Mouse (Mus musculus): ENCODE results near the gene Pom121.
"Not testable (repeated sequence)": the region's sequence is repeated elsewhere in the genome, so short reads cannot be mapped to it uniquely, and the experiment has no call there.

Pom121 gene

DNA sequence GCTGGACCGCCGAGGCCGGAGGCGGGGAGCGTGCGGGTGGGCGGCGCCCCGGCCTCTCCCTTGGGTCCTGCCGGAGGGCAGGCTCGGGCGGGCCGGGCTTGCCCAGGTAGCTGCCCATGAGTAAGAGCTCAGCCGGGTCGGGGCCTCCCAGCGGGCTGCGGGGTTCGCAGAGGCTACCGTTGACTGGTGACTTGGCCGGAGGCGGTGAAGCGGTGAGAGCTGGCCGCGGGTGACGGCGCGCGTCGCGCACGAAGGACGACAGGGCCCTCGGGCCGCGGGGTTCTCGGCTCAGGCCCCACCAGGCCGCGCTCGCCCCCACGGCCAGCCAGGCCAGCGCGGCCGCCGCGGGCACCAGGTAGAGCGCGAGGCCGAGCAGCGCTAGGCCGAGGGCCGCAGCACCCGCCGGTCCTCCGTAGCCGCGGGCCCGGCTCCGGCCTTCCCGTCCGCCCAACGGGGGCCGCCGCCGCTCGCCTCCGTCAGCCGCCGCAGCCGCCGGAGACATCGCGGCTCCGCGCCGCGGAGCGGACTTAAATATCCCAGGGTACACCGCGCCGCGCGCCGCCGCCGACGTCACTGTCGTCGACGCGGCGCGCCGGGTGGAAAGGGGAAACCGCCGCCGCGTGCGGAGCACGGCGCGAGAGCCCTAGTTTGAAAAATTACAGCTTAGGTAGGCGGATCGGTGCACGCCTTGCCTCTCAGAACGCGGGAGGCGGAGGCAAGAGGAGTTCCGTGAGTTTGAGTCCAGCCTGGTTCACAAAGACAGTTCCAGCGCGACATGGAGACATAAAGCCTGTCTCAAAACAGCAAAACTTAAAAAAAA is at the start of gene Pom121:
TSS of gene Pom121 (minus strand) at position 543 of the 820 bp plus-strand sequence.
- peak; percentile 71 for DNase-seq

DNA sequence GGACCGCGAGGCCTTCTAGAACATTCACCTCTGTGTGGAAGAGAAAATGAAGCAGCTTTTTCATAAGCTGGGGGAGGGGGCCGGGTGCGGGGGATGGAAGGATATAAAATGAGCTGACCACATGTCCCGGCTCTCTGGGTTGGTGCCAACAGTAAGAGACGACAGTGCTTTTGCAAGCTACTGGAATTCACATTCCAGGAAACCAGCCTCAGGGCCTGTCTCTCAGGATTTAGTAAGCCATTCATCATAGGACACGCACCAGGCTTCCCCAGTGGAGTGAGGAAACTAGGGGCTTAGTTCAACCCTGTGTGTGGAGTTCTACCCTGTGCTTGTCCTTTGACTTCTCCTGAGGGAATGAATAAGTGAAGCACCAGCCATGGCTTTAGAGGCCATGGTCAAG is 48.1 kb upstream of the Pom121 start:
- DNase-seq: no peak

DNA sequence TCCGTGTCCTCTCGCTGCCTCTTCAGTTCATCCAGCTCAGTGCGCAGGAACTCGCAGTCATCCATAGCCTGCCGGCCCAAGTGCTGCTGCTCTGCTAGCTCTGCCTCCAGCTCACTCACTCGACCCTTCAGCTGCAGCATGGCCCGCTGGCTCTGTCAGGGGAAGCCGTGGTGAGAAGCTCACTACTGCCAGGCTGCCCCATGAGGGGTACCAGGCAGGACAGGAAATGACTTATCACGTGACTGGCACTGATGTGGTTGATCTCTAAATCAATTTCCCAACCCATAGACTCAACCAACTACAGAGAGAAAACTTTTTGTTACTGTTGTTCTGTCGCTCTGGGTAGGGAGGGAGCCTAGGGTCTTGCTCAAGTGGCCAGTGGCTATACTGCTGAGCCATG is 40.7 kb upstream of the Pom121 start:
- no peak for DNase-seq

DNA sequence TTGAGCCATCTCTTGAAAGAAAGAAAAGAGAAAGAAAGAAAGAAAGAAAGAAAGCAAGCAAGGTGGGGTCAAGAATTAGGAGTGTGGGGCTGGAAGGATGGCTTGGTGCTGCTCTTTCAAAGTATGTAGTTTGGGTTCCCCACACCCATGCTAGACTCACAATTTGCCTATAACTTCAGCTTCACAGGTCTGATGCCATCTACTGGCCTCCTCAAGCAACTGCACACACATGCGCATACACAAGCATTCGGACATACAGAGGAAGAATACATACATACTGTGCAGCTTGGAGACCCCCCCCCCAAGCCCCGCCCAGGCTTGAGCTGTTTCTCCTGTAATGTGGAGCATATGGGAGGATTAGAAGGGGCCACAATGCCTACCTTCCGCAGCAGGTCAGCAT is 39.5 kb upstream of the Pom121 start:
- no peak for DNase-seq

DNA sequence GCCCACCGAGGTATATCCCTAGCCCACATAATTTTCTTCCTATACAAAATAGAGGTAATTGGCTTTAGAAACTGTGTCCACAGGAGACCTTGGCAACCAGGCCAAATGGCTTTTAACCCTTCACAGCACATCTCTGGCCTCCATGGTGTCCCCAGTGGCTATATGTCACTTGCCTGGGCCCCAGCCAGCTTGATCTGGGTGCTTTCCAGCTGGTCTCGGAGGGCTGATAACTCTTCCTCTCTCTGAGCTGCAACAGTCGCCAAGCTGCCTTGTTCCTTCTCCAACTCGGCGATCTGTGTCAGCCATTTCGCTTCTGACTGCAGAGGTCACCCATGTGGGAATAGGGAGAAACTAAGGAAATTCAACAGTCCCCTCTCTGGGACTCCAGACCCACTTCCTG is 36.8 kb upstream of the Pom121 start:
- DNase-seq: no peak

DNA sequence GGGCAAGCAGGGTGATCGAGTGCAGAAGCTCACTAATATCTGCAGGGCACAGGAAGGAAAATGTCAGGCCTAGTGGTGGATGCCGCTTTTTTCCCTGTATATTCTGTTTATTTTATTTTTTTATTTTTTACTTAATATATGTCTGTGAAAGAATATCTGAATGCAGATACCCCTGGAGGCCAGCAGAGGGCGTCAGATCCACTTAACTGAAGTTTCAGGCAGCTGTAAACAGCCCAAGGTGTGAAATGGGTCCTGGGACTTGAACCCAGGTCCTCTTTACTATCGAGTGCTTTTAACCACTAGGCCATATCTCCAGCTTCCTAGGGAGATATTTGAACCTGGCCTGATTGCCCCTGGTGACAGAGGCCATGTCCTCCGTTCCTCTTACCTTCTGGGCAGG is 34.4 kb upstream of the Pom121 start:
- no peak for DNase-seq

DNA sequence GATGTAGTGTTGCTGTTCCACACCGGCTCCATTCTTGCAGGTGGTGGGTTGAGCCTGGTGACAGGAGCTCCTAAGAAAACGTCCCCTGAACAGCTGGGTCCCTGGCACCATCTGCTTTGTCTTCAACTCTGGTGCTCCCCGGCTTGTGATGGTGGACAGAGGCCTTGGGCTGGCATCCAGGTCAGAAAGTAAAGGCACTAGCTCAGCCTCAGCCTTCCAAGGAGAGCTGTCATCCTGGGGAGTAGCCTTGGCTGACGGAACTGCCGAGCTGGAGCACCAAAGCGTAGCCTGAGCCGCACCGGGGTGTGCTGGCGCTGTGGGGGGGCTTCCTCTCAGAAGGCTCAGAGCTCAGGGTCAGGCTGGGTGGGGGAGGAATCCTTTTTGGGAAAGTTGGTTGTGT is 15.9 kb upstream of the Pom121 start:
- no peak for DNase-seq

DNA sequence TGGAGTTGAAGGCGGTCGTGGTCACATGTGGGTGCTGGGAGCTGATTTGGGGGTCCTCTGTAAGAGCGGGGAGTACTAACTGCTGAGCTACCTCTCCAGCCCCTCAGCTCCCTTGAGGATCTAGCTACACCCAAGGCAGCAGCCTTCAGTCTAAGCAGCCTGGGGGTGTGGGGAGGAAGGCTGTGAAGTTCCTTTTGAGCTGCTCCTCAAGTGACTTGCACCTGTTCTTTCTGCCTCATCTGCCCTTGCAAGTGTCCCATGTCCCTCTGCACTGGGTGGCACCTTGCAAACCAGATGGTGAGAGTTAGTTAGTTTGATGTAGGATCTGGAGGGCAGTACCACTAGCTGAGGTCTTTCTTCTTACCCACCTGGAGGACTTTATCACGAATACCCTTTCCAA is 13.8 kb upstream of the Pom121 start:
- DNase-seq: no peak

DNA sequence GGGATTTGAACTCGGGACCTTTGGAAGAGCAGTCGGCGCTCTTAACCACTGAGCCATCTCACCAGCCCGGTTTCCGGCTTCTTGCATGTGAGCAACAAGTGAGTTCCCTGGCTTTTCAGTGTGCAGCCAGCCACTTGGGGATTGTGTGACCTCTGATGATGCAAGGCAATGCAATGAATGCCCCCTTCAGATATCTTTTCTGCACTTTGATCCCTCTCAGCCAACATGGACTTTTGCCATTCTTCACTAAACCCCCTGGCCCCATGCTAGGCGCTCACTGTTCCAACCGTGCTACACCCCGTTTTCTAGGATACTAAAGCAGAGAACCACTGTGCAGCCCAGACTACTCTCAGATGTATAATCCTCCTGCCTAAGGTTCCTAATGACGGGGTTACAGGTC is 11.1 kb upstream of the Pom121 start:
- no peak for DNase-seq

DNA sequence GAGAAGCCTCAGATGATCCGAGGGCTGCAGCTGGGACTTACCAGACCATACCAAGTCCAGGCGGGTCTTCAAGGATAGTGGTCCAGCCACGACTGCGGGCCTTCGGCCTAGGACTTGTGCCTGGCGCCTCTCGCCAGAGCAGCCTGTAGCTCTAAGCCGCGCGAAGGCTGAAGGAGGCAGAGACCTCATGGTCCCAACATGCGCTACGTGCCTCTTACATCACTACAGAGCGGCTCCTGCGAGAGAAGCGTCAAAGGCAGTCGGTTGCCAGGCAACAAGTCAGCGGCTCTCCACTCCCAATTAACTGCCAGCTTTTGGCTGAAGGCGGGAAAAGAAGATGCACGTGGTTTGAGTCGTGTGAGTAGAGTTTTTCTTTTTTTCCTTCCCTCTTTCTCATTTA is 10.3 kb upstream of the Pom121 start:
- DNase-seq: no peak

DNA sequence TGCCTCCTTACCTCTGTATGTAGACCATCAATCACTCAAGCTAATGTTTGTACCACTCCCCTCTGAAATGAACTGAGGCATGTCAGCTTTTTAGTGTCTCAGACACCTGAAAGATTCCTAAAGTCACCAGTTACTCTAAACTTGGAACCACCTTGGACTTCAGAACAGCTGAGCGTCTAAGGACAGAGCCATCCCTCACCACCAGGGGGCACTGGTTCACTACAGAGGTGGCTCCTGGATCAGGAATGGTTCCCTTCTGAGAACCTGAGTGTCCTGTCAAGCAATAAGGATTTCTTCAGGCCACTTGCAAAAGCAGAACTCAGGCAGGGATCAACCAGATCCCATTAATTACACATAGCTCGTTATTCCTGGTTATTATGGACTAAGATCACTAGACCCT is 5.9 kb upstream of the Pom121 start:
- DNase-seq: peak; percentile 51

DNA sequence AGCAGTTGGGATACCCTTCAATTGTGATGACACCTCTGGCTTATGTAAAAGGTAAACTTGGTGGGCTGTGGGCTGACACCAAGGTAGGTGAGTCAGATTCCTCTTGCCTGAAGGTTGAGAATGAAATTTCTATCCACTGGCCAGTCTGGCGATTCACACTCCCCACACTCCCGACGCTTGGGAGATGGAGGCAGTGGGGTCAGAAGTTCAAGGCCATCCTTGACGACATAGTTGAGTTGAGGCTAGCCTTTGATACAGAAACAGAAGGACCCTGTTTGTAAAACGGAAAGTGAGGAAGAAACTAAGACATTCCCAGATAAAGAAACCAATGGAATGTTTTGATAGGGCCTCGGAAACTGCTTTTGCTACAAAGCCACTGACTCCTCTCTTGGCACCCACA is 5.0 kb upstream of the Pom121 start:
- no peak for DNase-seq

DNA sequence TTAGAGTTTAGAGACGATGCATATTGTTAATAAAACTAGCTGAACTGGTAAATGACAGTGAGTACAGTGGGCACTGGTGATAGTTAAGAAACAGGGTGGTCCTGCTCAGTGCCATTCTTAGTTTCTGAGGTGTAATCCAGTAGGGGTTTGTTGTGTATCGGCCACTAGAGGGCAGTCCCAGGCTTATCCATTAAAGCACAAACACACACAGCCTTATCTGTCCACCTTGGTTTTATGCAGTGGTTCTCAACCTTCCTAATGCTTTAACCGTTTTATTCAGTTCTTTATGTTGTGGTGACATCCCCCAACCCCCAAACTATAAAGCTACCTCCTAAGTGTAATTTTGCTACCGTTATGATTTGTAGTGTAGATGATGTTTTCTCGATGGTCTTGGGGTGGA is 1.5 kb upstream of the Pom121 start:
- no peak for DNase-seq

DNA sequence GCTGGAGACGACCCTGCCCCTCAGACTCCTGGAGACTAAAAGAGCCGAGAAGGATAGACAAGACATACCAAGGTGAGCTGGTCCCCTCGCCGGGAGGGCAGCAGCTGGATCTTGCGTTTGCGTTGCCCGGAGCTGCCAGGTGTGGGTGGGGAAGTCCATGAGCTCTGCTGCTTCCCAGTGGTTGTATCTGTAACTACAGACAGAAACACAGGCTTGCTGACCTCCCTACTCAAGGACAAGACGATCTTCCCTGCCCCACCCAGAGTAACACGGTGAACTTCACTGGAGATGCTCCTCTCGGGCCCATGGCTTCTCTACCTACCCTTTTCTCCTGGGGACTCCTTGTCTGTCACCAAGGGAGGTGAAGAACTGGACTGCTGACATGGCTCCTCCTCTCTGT is 10.6 kb downstream of the Pom121 start:
- no peak for DNase-seq

DNA sequence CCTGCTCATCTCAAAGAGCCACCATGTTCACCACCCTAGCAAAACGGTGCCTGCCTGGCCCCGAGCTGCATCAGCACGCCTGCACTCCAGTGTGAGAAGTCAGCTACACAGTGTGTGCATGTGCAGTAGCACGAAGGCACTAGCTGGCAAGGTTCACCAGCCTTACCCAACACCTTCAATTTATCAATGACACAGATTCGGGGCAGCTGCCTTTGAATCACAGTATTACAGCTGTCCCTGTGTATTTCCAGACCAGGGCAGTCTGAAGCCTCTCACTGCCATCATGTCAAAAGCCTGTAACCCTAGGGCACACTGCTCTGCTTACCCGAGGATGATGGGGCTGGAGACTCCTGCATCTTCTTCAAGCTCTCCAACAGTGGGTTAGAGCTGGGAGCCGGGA is 11.6 kb downstream of the Pom121 start:
- no peak for DNase-seq

DNA sequence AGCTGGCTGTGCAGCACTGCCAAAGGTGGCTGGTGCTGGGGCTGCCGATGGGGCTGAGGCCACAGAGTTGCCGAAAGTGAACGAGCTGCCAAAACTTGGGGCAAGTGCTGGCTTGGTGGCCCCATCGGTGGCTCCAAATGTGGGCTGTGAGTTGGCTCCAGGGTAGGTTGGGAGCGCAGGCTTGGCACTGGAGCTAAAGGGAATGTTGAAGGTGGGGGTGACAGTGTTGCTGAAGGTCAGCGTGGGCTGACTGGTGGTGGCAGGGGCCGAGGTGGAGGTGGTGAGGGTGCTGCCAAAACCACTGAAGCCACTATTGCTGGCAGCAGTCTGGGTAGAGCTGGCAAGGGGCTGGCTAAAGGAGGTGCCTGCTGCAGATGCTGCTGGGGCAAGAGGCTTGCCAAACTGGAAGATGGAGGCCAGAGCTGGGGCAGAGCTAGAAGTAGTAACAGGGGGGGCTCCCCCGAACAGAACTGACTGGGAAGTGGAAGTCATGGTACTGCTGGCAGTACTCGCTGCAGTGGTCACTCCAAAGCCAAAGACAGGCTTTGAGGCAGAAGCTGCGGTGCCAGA is 12.9 kb downstream of the Pom121 start:
- DNase-seq: no peak

DNA sequence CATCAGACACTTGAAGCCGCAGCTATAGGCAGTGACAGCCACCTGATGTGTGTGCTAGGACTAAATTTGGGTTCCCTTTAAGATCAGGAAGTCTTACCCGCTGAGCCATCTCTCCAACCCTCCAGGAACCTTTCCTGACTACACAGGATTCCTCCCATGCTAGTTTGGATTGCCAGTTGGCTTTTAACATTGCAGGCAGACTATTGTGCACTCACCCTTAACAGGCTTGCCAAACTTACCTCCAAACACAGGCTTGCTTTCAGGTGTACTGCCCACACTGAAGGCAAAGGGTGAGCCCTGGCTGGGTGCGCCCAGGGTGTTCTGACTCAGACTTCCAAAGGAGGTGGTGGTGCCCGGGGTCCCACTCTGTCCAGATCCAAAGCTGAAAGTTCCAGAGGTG is 13.7 kb downstream of the Pom121 start:
- DNase-seq: no peak

DNA sequence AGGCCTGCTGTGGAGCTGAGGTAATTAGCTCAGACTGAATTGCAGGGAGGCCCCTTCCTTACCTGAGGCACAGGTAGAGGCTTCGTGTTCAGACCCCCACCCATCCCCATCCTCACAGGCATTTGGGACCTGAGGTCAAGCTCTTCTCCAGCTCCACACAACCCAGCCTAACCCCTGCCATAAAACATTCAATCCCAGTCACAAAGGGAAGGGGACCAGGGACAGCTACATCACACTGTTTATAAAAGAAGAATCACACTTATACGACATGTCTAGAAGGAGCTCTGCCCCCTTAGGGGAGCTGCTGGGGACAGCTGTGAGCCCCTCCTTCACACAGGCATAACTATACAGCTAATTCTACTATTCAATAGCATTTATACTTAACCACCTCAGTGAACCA is 18.0 kb downstream of the Pom121 start:
- no peak for DNase-seq

DNA sequence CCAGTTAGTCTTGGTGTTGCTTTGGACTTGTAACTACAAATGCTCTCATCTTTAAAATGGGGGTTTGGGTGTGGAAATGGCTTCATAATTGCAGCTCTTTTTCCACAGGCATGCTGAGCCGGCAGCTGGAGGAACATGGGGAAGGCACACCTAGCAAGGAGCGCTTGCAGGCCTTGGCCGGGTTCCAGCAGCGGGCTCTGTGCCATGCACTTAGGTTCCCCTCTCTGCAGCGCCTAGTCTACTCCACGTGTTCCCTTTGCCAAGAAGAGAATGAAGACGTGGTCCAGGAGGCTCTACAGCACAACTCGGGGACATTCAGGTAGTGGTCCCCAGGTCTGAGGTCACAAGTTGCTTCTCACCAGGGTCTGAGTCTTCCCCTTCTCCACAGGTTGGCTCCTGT is 19.2 kb downstream of the Pom121 start:
- DNase-seq: no peak

DNA sequence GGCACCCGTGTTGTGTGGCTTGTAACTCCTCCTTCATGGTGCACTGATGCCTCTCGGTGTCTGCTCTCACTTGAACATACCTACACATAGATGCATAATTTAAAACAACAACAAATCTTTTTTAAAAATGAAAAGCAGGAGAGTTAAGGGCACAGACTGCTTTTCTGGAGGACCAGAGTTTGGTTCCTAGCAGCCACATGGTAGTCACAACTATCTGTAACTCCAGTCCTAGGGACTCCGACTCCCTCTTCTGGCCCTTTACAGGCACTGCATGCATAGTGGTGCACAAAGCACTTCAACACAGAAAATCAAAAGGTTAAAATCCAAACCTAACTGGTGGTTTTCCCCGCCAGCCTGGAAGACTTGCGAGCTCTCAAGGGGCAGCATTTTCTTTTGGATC is 20.7 kb downstream of the Pom121 start:
- DNase-seq: no peak

DNA sequence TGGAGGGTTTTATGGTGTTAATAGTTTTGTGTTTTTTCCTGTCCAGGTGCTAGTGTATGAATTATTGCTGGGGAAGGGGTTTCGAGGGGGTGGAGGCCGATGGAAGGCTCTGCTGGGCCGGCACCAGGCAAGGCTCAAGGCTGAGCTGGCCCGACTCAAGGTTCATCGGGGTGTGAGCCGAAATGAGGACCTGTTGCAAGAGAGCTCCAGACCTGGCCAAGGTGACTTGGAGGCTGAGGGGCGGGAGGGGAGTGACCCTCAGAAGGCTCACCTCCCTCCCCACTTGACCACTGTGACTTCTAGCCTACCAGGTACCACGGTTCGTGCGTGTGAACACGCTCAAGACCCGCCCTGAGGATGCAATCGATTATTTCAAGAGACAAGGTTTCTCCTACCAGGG is 23.2 kb downstream of the Pom121 start:
- no peak for DNase-seq

DNA sequence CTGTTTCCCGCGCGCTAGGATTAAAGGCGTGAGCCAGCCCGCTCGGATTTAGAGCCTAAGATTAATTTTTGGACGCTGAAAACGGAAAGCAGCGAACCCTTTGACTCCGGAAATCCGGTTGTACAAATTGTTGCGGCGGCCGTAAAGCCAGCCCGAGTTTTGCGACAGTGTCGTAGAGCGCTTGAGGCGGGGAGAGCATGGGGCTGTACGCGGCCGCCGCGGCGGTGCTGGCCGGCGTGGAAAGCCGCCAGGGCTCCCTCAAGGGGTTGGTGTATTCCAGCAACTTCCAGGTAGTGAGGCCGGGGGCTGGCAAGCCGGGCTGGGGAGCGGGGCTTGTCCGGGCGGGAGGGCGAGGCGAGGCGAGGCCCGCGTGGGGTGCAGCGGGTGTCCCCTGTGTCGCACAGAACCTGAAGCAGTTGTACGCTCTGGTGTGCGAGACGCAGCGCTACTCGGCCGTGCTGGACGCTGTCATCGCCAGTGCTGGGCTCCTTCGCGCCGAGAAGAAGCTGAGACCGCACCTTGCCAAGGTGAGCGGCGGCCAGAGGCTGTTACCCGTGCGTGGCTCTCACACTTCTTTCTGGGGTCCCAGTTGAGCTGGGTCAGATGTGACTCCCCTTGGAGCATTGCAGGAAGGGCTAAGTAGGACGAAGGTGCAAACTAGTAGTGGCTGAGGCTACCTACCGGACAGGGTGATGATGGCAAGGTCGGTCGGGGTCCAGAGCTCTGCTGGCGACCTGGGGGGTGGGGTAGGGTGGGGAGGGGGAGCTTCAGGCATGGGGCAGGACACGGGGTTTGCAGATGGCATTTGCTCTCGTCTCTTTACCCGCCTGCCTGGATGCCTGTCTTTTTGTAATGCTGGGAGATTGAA is 24.3 kb downstream of the Pom121 start, which contains the start of gene Nsun5:
TSS of gene Nsun5 (plus strand) at position 167 of the 868 bp plus-strand sequence.
- peak; percentile 94 for DNase-seq

DNA sequence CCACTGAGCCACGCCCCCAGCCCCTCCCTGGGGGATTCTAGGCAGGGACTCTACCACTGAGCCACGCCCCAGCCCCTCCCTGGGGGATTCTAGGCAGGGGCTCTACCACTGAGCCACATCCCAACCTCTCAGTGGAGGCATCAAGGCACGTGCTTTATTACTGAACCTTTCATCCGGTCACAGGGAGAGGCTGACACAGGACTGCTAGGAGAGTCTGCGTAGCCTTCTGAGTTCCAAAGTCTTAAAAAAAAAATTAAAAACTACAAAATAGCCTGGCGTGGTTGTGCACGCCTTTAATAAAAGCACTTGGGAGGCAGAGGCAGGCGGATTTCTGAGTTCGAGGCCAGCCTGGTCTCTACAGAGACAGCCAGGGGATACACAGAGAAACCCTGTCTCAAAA is 25.1 kb downstream of the Pom121 start:
- not testable (repeated sequence) for DNase-seq

DNA sequence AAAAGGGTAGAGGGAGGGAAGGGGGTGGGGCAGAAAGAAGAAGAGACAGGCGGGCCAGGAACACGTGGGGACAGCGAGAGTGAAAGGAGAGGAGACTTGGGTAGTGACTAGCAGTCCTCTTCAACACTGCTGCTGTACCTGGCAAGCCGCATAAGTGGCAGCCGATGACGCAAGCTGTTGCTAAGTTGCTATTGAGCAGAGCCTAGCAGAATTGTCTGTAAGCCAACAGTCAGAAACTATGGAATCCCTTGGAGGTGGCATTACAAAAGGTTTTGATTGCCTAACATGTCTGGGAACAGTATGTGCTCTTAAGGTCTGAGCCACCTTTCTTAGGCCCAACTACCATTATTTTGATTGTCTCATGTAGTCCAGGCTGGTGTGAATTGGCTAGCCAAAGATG is 26.0 kb downstream of the Pom121 start:
- DNase-seq: no peak

Measured in cerebellum, adult 11 months (tissue).